Mouse (Mus musculus) ES-E14 (cell line): ENCODE results near the gene Syn2. TPM values are rescaled to one million over a fixed set of nuclear protein-coding genes. Genes with fewer than 3 reads are reported as not detected.

ENCODE experiments used
- DNase-seq: peaks from one replicate; pipeline ENCODE4 v3.0.0-alpha.2; 2013; ENCODE audit warnings: low read depth, low spot score
- H3K27ac ChIP-seq: 2 replicates; pipeline ENCODE4 v1.5.1; 2012; ENCODE audit warnings: low read depth, mild to moderate bottlenecking, low read length, moderate library complexity, mixed read lengths; ENCODE audit not compliant: poor library complexity, insufficient read depth, severe bottlenecking
- H3K36me3 ChIP-seq: 2 replicates; pipeline ENCODE4 v1.6.1; 2012; ENCODE audit warnings: mild to moderate bottlenecking, low read length, moderate library complexity, mixed read lengths; ENCODE audit not compliant: control insufficient read depth, poor library complexity, insufficient read depth, severe bottlenecking
- H3K4me1 ChIP-seq, 2 experiments: fragments of 150-350 bp in 1 of 2; sonication (generic) in 1 of 2; 2 replicates each; pipeline ENCODE4 v1.6.1; 2012; ENCODE audit warnings: low read length in 2 of 2, mild to moderate bottlenecking in 1 of 2, mixed read lengths in 1 of 2; ENCODE audit not compliant: control insufficient read depth in 2 of 2, insufficient read depth in 2 of 2, poor library complexity in 1 of 2
- H3K4me3 ChIP-seq, 2 experiments: fragments of 150-350 bp in 1 of 2; sonication (generic) in 1 of 2; 2 replicates each; pipeline ENCODE4 v1.5.1; 2012; ENCODE audit warnings: low read length in 2 of 2, low read depth in 1 of 2, mild to moderate bottlenecking in 1 of 2, mixed read lengths in 1 of 2; ENCODE audit not compliant: insufficient read depth in 1 of 2, poor library complexity in 1 of 2, severe bottlenecking in 1 of 2
- H3K9ac ChIP-seq: 2 replicates; pipeline ENCODE4 v1.6.1; 2012; ENCODE audit warnings: low read depth, mild to moderate bottlenecking, low read length, mixed read lengths; ENCODE audit not compliant: poor library complexity, insufficient read depth, severe bottlenecking
- H3K9me3 ChIP-seq: fragments of 150-350 bp; sonication (generic); 2 replicates; pipeline ENCODE4 v1.6.1; 2012; ENCODE audit warnings: low read depth, mild to moderate bottlenecking, low read length; ENCODE audit not compliant: control insufficient read depth, insufficient read depth
- CHD2 ChIP-seq: IDR thresholded peaks from 2 replicates; pipeline ENCODE4 v1.6.1; 2014; ENCODE audit warnings: mild to moderate bottlenecking, low read depth, low read length, inconsistent platforms
- HCFC1 ChIP-seq: IDR thresholded peaks from 2 replicates; pipeline ENCODE4 v1.6.1; 2012; ENCODE audit warnings: low read length, inconsistent platforms, borderline replicate concordance; ENCODE audit not compliant: insufficient read depth
- MAFK ChIP-seq: IDR thresholded peaks from 2 replicates; pipeline ENCODE4 v1.6.1; 2014; ENCODE audit warnings: mild to moderate bottlenecking, low read depth, low read length, inconsistent platforms; ENCODE audit not compliant: insufficient read depth
- ZC3H11A ChIP-seq: IDR thresholded peaks from 2 replicates; pipeline ENCODE4 v1.6.1; 2012; ENCODE audit warnings: low read depth, mild to moderate bottlenecking, inconsistent platforms, low read length, borderline replicate concordance
- ZNF384 ChIP-seq: IDR thresholded peaks from 2 replicates; pipeline ENCODE4 v1.6.1; 2012; ENCODE audit warnings: low read depth, low read length, inconsistent platforms
- in situ Hi-C, 2 experiments: fragments of 600-800 bp; cut with MboI; formaldehyde crosslinking; loops; one replicate each; pipeline ENCODE4 v1.15.1; 2025; ENCODE audit warnings: low sequenced_read_pairs in 2 of 2, inconsistent platforms in 1 of 2; ENCODE audit not compliant: unreplicated experiment in 2 of 2
- total RNA-seq: library from RNA; depleted of rRNA; stranded (reverse); fragments of 300-350 nt; gene quantifications from 2 replicates; pipeline ENCODE4 v1.2.3, GENCODE M21; 2012

Gene Syn2
- total RNA-seq, 1 experiment, result 0.04 TPM

DNA sequence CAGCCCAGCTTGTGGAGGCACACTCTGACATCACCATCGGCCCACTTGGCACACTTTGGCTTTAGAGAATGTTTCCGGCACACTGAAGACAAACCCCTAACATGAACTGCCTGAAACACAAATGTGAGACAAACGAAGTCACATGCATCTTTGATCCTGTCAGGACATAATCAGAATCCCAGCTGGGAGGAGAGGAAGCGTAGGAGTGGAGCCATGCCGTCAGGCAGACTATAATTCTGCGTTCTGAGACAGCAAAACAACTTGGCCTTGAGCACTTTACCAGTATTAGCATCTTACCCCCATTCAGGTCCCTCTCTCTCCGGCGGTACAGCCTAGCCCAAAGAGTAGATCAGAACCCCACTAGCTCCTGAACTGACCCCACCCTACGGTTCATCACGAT is 138.6 kb downstream of the Syn2 start:
- TF ChIP-seq ZNF384 (no peak), MAFK (no peak), ZC3H11A (no peak), CHD2 (no peak), HCFC1 (no peak)
- Histone ChIP-seq H3K4me1 (0 out of 4 replicates have a peak, but pooled peaks cover 0 to 2% of the 10 kb centered on the region in 2 experiments), H3K36me3 (no peaks in the 10 kb centered on the region), H3K4me3 (no peak overlapping the region), H3K27ac (no peak overlapping the region), H3K9me3 (no peaks in the 10 kb centered on the region), H3K9ac (no peak overlapping the region)
- no peak for DNase-seq
- in situ Hi-C loops, result no loop called here

DNA sequence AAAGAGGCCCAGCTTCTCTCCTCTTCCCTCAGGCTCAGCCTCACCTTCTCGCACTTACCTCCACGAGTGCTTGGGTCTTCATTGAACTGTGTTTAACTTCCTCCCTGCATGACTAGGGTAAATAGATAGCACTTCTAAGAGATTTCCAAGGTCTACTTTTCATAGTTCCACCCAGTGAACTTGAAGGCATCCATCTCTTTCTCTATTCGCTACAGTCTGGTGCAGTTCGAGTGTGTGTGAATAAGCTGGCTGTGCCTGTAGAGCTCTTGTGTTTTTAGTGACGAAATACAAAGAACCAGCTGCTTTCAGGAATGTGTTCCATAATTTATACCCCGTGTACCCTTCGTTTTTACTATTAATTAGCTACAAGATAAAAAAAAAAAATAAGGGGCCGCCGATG is 140.0 kb downstream of the Syn2 start:
- H3K9ac ChIP-seq, result no peak overlapping the region

DNA sequence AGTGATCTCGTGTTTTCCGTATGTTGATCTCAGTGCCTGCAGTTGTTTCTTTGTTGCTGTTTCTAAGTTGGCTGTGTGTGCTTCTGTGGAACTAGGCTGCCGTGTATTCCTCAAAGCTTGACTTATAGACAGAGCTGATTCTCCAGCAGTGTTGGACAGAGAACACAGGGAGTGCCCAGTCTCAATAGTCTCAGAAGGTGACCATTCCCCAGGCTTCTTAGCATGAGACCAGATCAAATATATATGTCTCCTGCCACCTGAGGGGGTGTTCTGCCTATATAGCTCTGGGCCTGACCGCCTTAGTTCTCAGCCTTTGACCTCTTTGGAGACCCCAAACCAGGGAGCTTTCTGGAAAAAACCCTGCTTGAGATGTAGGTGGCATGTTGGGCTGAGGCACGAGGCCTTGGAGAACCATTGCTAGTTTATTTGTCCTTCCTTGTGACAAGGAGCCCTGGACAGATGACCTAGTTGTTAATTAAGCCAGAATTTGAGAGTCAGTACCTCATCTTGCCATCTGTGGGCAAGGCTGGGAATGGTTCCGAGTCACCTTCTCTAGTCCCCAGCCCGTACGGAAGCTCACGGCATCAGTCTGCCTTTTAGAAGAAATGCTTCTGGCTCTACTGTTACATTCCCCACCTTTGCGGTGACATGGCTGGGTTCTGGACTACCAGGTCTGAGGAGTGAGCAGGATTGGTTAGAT is 140.6 kb downstream of the Syn2 start:
- DNase-seq, result no peak
- TF ChIP-seq HCFC1 (no peak), MAFK (no peak), ZNF384 (no peak), CHD2 (no peak), ZC3H11A (no peak)
- in situ Hi-C loops, result no loop called here
- Histone ChIP-seq H3K4me3 (no peak overlapping the region), H3K27ac (no peak overlapping the region), H3K9ac (no peak overlapping the region), H3K4me1 (0 out of 4 replicates have a peak, but pooled peaks cover 0 to 2% of the 10 kb centered on the region in 2 experiments), H3K36me3 (no peaks in the 10 kb centered on the region), H3K9me3 (no peaks in the 10 kb centered on the region)

More for the DNA sequence above, 140.0 kb downstream of the Syn2 start:
- Histone ChIP-seq H3K4me1 (0 out of 4 replicates have a peak, but pooled peaks cover 0 to 2% of the 10 kb centered on the region in 2 experiments), H3K36me3 (no peaks in the 10 kb centered on the region), H3K9me3 (no peaks in the 10 kb centered on the region), H3K4me3 (no peak overlapping the region), H3K27ac (no peak overlapping the region)
- in situ Hi-C loops, result no loop called here
- no peak for DNase-seq
- TF ChIP-seq HCFC1, result no peak
- TF ChIP-seq ZNF384, result no peak
- TF ChIP-seq MAFK, result no peak
- TF ChIP-seq ZC3H11A, result no peak
- TF ChIP-seq CHD2, result no peak

DNA sequence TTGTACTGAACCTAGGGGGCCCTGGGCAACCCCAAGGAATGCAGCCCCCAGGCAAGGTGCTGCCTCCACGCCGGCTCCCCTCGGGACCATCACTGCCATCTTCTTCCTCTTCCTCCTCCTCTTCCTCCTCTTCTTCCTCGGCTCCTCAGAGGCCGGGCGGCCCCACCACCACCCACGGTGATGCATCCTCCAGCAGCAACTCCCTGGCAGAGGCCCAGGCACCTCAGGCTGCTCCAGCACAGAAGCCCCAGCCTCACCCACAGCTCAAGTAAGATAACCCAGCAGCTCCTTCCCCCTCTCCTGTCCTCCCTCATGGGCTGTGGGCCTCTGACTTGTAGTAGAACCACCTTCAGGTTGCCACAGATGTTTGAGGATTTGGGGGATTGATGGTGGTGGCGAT is 143.4 kb downstream of the Syn2 start:
- no peak overlapping the region for H3K9ac ChIP-seq
- H3K9me3 ChIP-seq, result no peaks in the 10 kb centered on the region
- no peak overlapping the region for H3K27ac ChIP-seq
- 0 out of 4 replicates have a peak, but pooled peaks cover 0 to 2% of the 10 kb centered on the region in 2 experiments for H3K4me1 ChIP-seq
- in situ Hi-C loops, result no loop called here
- DNase-seq, result no peak
- no peak overlapping the region for H3K4me3 ChIP-seq
- no peak for TF ChIP-seq CHD2
- no peak for TF ChIP-seq ZC3H11A
- no peak for TF ChIP-seq ZNF384
- TF ChIP-seq MAFK, result no peak
- no peak for TF ChIP-seq HCFC1
- H3K36me3 ChIP-seq, result no peaks in the 10 kb centered on the region

- in situ Hi-C loops, result no loop called here
- TF ChIP-seq CHD2, result no peak
- no peak for TF ChIP-seq ZNF384
- TF ChIP-seq ZC3H11A, result no peak
- no peak for TF ChIP-seq HCFC1
- no peak for TF ChIP-seq MAFK
- 0 out of 4 replicates have a peak, but pooled peaks cover 0 to 2% of the 10 kb centered on the region in 2 experiments for H3K4me1 ChIP-seq
- no peaks in the 10 kb centered on the region for H3K9me3 ChIP-seq
- no peak overlapping the region for H3K4me3 ChIP-seq
- H3K9ac ChIP-seq, result no peak overlapping the region
- H3K27ac ChIP-seq, result no peak overlapping the region
- DNase-seq, result no peak
- no peaks in the 10 kb centered on the region for H3K36me3 ChIP-seq
Observed at GRCm38 (mm10) chr6:115279639-115280038, 144.9 kb downstream of the Syn2 start.
